19 mouse cellular contexts compared by ENCODE assay signal in the genomic region with DNA sequence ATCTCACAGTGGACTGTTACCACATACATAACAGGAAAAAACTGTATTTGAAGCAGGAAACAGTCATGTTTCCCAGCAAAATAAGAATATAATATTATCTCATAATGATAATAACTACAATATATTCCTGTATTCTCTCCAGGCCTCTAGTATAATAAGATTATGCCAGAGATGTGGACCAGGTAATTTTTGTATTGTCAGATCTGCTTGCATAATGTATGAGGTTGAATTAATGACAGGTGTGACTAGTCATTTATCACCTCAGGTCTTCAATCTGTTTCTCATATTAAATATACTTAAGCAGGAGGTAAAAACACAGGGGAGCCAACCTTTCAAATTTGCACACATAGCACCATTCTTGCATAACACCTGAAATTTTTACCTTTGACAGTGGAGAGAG. TPM values are rescaled to one million over a fixed set of nuclear protein-coding genes. Genes with fewer than 3 reads are reported as not detected.
DNase-seq lines count a peak whose midpoint lies in the region; ATAC-seq lines count a peak whose summit lies in the region.
"Had no signal": no experiment of that assay in that cellular context is flagged by ENCODE, and none has a peak within 500 bp of the region (broad histone marks: within the 10 kb centered on the region; RNA-seq: fewer than 3 reads in every experiment).

No protein-coding gene starts in this region.

- no peak overlapping the region for H3K9ac ChIP-seq in hindbrain, embryonic 13.5 days
- H3K9ac ChIP-seq in hindbrain, embryonic 11.5 days (ENCODE audit: low read depth, low read length) = no peak overlapping the region
- H3K9ac ChIP-seq in hindbrain, embryonic 16.5 days (ENCODE audit: low read depth, low read length) = no peak overlapping the region
- H3K9ac ChIP-seq in hindbrain, embryonic 14.5 days = no peak overlapping the region
- H3K9ac ChIP-seq in neural tube, embryonic 13.5 days = no peak overlapping the region
- H3K9ac ChIP-seq: embryonic facial prominence, embryonic 12.5 days; forebrain, embryonic 13.5 days; forebrain, embryonic 15.5 days had no signal

- H3K9me3 ChIP-seq in hindbrain, embryonic 13.5 days = no peaks in the 10 kb centered on the region
- no peaks in the 10 kb centered on the region for H3K9me3 ChIP-seq in hindbrain, embryonic 11.5 days (ENCODE audit: control insufficient read depth, low read length)
- H3K9me3 ChIP-seq in hindbrain, embryonic 16.5 days (ENCODE audit: control insufficient read depth, low read length) = no peaks in the 10 kb centered on the region
- no peaks in the 10 kb centered on the region for H3K9me3 ChIP-seq in hindbrain, embryonic 14.5 days (ENCODE audit: control insufficient read depth, low read length)
- no peaks in the 10 kb centered on the region for H3K9me3 ChIP-seq in neural tube, embryonic 13.5 days
- H3K9me3 ChIP-seq: embryonic facial prominence, embryonic 10.5 days; embryonic facial prominence, embryonic 12.5 days; forebrain, embryonic 13.5 days; forebrain, embryonic 15.5 days had no signal

- peak; percentile 61; the same call in 1 of the 2 replicates for ATAC-seq in hindbrain, embryonic 13.5 days (ENCODE audit: low FRiP score)
- no peak for ATAC-seq in hindbrain, embryonic 11.5 days (ENCODE audit: low FRiP score)
- peak; percentile 61; the same call in 1 of the 2 replicates for ATAC-seq in hindbrain, embryonic 16.5 days
- no peak for ATAC-seq in hindbrain, embryonic 14.5 days (ENCODE audit: low FRiP score)
- ATAC-seq in neural tube, embryonic 13.5 days (ENCODE audit: low read depth) = 0 out of 2 replicates have a peak, but pooled peaks have one; percentile 36
- ATAC-seq: forebrain, embryonic 13.5 days; forebrain, embryonic 15.5 days had no signal

- H3K4me3 ChIP-seq in hindbrain, embryonic 13.5 days = no peak overlapping the region
- H3K4me3 ChIP-seq in hindbrain, embryonic 11.5 days (ENCODE audit: low read depth, low read length) = no peak overlapping the region
- no peak overlapping the region for H3K4me3 ChIP-seq in hindbrain, embryonic 16.5 days (ENCODE audit: low read length)
- H3K4me3 ChIP-seq in hindbrain, embryonic 14.5 days (replicated peaks; ENCODE audit: low read length) = no peak overlapping the region
- H3K4me3 ChIP-seq in neural tube, embryonic 13.5 days = no peak overlapping the region
- H3K4me3 ChIP-seq: embryonic facial prominence, embryonic 10.5 days; embryonic facial prominence, embryonic 12.5 days; forebrain, embryonic 13.5 days; forebrain, embryonic 15.5 days had no signal

- DNase-seq in hindbrain, embryonic 11.5 days (ENCODE audit: low spot score) = no peak
- no peak for DNase-seq in hindbrain, embryonic 14.5 days (ENCODE audit: low spot score)
- DNase-seq in neural tube, embryonic 10.5 days (ENCODE audit: extremely low spot score, low spot score) = no peak
- no peak for DNase-seq in thymus, postnatal 25 days
- DNase-seq: adrenal gland, adult 2 months; adrenal gland, postnatal 10 days; adrenal gland, postnatal 25 days; cerebellum, adult 11-12 months; cerebellum, adult 2 months; cerebellum, adult 9-10 months; cerebellum, postnatal 10 days; cerebellum, postnatal 25 days had no signal

- 0 out of 2 replicates have a peak overlapping the region, but pooled peaks have one; percentile 30 for H3K27ac ChIP-seq in hindbrain, embryonic 13.5 days
- no peak overlapping the region for H3K27ac ChIP-seq in hindbrain, embryonic 11.5 days (ENCODE audit: low read depth, low read length)
- no peak overlapping the region for H3K27ac ChIP-seq in hindbrain, embryonic 16.5 days (ENCODE audit: low read depth, low read length)
- H3K27ac ChIP-seq in hindbrain, embryonic 14.5 days = no peak overlapping the region
- no peak overlapping the region for H3K27ac ChIP-seq in neural tube, embryonic 13.5 days (replicated peaks)
- H3K27ac ChIP-seq: embryonic facial prominence, embryonic 10.5 days; embryonic facial prominence, embryonic 12.5 days; forebrain, embryonic 13.5 days; forebrain, embryonic 15.5 days had no signal

- H3K4me2 ChIP-seq in hindbrain, embryonic 13.5 days = no peak overlapping the region
- H3K4me2 ChIP-seq in hindbrain, embryonic 11.5 days (replicated peaks; ENCODE audit: low read depth, low read length) = no peak overlapping the region
- no peak overlapping the region for H3K4me2 ChIP-seq in hindbrain, embryonic 16.5 days (ENCODE audit: low read length)
- no peak overlapping the region for H3K4me2 ChIP-seq in hindbrain, embryonic 14.5 days (replicated peaks)
- H3K4me2 ChIP-seq in neural tube, embryonic 13.5 days = no peak overlapping the region
- H3K4me2 ChIP-seq: embryonic facial prominence, embryonic 12.5 days; forebrain, embryonic 13.5 days; forebrain, embryonic 15.5 days had no signal

- no peaks in the 10 kb centered on the region for H3K27me3 ChIP-seq in hindbrain, embryonic 13.5 days
- H3K27me3 ChIP-seq in hindbrain, embryonic 11.5 days (ENCODE audit: control insufficient read depth, insufficient read depth, low read length) = no peaks in the 10 kb centered on the region
- H3K27me3 ChIP-seq in hindbrain, embryonic 16.5 days (replicated peaks; ENCODE audit: control insufficient read depth, insufficient read depth, low read length) = no peaks in the 10 kb centered on the region
- no peaks in the 10 kb centered on the region for H3K27me3 ChIP-seq in hindbrain, embryonic 14.5 days (ENCODE audit: control insufficient read depth, insufficient read depth, low read length)
- no peaks in the 10 kb centered on the region for H3K27me3 ChIP-seq in neural tube, embryonic 13.5 days
- H3K27me3 ChIP-seq: forebrain, embryonic 13.5 days; forebrain, embryonic 15.5 days had no signal

- H3K36me3 ChIP-seq in hindbrain, embryonic 13.5 days = no peaks in the 10 kb centered on the region
- no peaks in the 10 kb centered on the region for H3K36me3 ChIP-seq in hindbrain, embryonic 11.5 days (ENCODE audit: control insufficient read depth, insufficient read depth, low read length)
- H3K36me3 ChIP-seq in hindbrain, embryonic 16.5 days (ENCODE audit: control insufficient read depth, insufficient read depth, low read length) = no peaks in the 10 kb centered on the region
- no peaks in the 10 kb centered on the region for H3K36me3 ChIP-seq in hindbrain, embryonic 14.5 days (replicated peaks; ENCODE audit: control insufficient read depth, insufficient read depth)
- no peaks in the 10 kb centered on the region for H3K36me3 ChIP-seq in neural tube, embryonic 13.5 days
- H3K36me3 ChIP-seq: embryonic facial prominence, embryonic 10.5 days; embryonic facial prominence, embryonic 12.5 days; forebrain, embryonic 15.5 days had no signal

- 0 out of 2 replicates have a peak, but pooled peaks cover 9% of the 10 kb centered on the region for H3K4me1 ChIP-seq in hindbrain, embryonic 13.5 days (replicated peaks)
- H3K4me1 ChIP-seq in hindbrain, embryonic 11.5 days (replicated peaks; ENCODE audit: control insufficient read depth, insufficient read depth, low read length) = no peaks in the 10 kb centered on the region
- peaks cover 3% of the 10 kb centered on the region for H3K4me1 ChIP-seq in hindbrain, embryonic 16.5 days (ENCODE audit: control insufficient read depth, insufficient read depth, low read depth, low read length)
- 0 out of 2 replicates have a peak, but pooled peaks cover 2% of the 10 kb centered on the region for H3K4me1 ChIP-seq in hindbrain, embryonic 14.5 days (replicated peaks; ENCODE audit: control insufficient read depth, insufficient read depth, low read length)
- H3K4me1 ChIP-seq in neural tube, embryonic 13.5 days (replicated peaks) = peaks cover 9% of the 10 kb centered on the region

RNA-seq across cellular contexts. Expression of a gene that starts 5.9 kb away (rescaled TPM):
- polyA plus RNA-seq in hindbrain, embryonic 13.5 days (2015; fragmentation: Nextera tagmentation; extraction: Ambion mirVana) = 2.9 and 3.1 TPM in 2 replicates
- polyA plus RNA-seq in hindbrain, embryonic 11.5 days (2014; fragmentation: Nextera tagmentation; extraction: Ambion mirVana) = 1.4 and 1.6 TPM in 2 replicates
- polyA plus RNA-seq in hindbrain, embryonic 16.5 days (2015; fragmentation: Nextera tagmentation; extraction: Ambion mirVana) = 4.1 and 4.9 TPM in 2 replicates
- polyA plus RNA-seq in hindbrain, embryonic 14.5 days (2014; fragmentation: Nextera tagmentation; extraction: Ambion mirVana) = 3.0 and 4.4 TPM in 2 replicates
- 2.4 and 3.4 TPM in 2 replicates for polyA plus RNA-seq in neural tube, embryonic 13.5 days (2015; fragmentation: Nextera tagmentation; extraction: Ambion mirVana)

Comparison
In these comparisons a context has a peak if more than half of its experiments do, and no peak if none do; other contexts are left out.
1. ATAC-seq: peak in hindbrain, embryonic 13.5 days (single experiment), hindbrain, embryonic 16.5 days (single experiment) and neural tube, embryonic 13.5 days (single experiment); none in hindbrain, embryonic 11.5 days (single experiment) and hindbrain, embryonic 14.5 days (single experiment).